Mouse (Mus musculus) ES-E14 (cell line): Measurements from ENCODE around the gene Dda1. TPM values are rescaled to one million over a fixed set of nuclear protein-coding genes. Genes with fewer than 3 reads are reported as not detected.

Experiments
- DNase-seq: peaks from one replicate; pipeline ENCODE4 v3.0.0-alpha.2; 2013; ENCODE audit warnings: low read depth, low spot score
- H3K27ac ChIP-seq: 2 replicates; pipeline ENCODE4 v1.5.1; 2012; ENCODE audit warnings: low read depth, mild to moderate bottlenecking, low read length, moderate library complexity, mixed read lengths; ENCODE audit not compliant: poor library complexity, insufficient read depth, severe bottlenecking
- H3K36me3 ChIP-seq: 2 replicates; pipeline ENCODE4 v1.6.1; 2012; ENCODE audit warnings: mild to moderate bottlenecking, low read length, moderate library complexity, mixed read lengths; ENCODE audit not compliant: control insufficient read depth, poor library complexity, insufficient read depth, severe bottlenecking
- H3K4me1 ChIP-seq, 2 experiments: fragments of 150-350 bp in 1 of 2; sonication (generic) in 1 of 2; 2 replicates each; pipeline ENCODE4 v1.6.1; 2012; ENCODE audit warnings: low read length in 2 of 2, mild to moderate bottlenecking in 1 of 2, mixed read lengths in 1 of 2; ENCODE audit not compliant: control insufficient read depth in 2 of 2, insufficient read depth in 2 of 2, poor library complexity in 1 of 2
- H3K4me3 ChIP-seq, 2 experiments: fragments of 150-350 bp in 1 of 2; sonication (generic) in 1 of 2; 2 replicates each; pipeline ENCODE4 v1.5.1; 2012; ENCODE audit warnings: low read length in 2 of 2, low read depth in 1 of 2, mild to moderate bottlenecking in 1 of 2, mixed read lengths in 1 of 2; ENCODE audit not compliant: insufficient read depth in 1 of 2, poor library complexity in 1 of 2, severe bottlenecking in 1 of 2
- H3K9ac ChIP-seq: 2 replicates; pipeline ENCODE4 v1.6.1; 2012; ENCODE audit warnings: low read depth, mild to moderate bottlenecking, low read length, mixed read lengths; ENCODE audit not compliant: poor library complexity, insufficient read depth, severe bottlenecking
- H3K9me3 ChIP-seq: fragments of 150-350 bp; sonication (generic); 2 replicates; pipeline ENCODE4 v1.6.1; 2012; ENCODE audit warnings: low read depth, mild to moderate bottlenecking, low read length; ENCODE audit not compliant: control insufficient read depth, insufficient read depth
- CHD2 ChIP-seq: IDR thresholded peaks from 2 replicates; pipeline ENCODE4 v1.6.1; 2014; ENCODE audit warnings: mild to moderate bottlenecking, low read depth, low read length, inconsistent platforms
- HCFC1 ChIP-seq: IDR thresholded peaks from 2 replicates; pipeline ENCODE4 v1.6.1; 2012; ENCODE audit warnings: low read length, inconsistent platforms, borderline replicate concordance; ENCODE audit not compliant: insufficient read depth
- MAFK ChIP-seq: IDR thresholded peaks from 2 replicates; pipeline ENCODE4 v1.6.1; 2014; ENCODE audit warnings: mild to moderate bottlenecking, low read depth, low read length, inconsistent platforms; ENCODE audit not compliant: insufficient read depth
- ZC3H11A ChIP-seq: IDR thresholded peaks from 2 replicates; pipeline ENCODE4 v1.6.1; 2012; ENCODE audit warnings: low read depth, mild to moderate bottlenecking, inconsistent platforms, low read length, borderline replicate concordance
- ZNF384 ChIP-seq: IDR thresholded peaks from 2 replicates; pipeline ENCODE4 v1.6.1; 2012; ENCODE audit warnings: low read depth, low read length, inconsistent platforms
- in situ Hi-C, 2 experiments: fragments of 600-800 bp; cut with MboI; formaldehyde crosslinking; loops; one replicate each; pipeline ENCODE4 v1.15.1; 2025; ENCODE audit warnings: low sequenced_read_pairs in 2 of 2, inconsistent platforms in 1 of 2; ENCODE audit not compliant: unreplicated experiment in 2 of 2
- total RNA-seq: library from RNA; depleted of rRNA; stranded (reverse); fragments of 300-350 nt; gene quantifications from 2 replicates; pipeline ENCODE4 v1.2.3, GENCODE M21; 2012; rRNA removed

Gene Dda1
- total RNA-seq, 1 experiment = 65.1 TPM

DNA sequence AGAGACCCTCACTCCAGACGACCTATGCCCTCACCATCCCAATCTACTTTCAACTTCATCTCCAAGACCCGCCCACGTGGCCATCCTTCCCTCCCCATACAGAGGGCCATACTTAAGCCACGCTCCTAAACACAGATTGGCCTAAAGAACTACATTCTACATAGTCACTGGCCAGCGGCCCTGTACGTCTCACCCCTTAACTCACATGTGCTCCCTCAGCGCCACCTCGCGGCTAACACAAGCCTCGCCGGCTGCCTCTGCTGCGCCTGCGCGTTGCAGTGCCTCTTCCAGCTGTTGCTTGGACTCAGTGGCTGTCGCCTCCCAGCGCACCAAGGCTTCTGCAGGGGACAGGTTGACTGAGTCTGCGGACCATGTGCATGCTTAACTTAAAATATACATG lies 52.6 kb downstream of the Dda1 start:
- Histone ChIP-seq H3K27ac (no peak overlapping the region), H3K9ac (no peak overlapping the region), H3K36me3 (no peaks in the 10 kb centered on the region; the same call in 1 of the 2 replicates), H3K4me1 (peaks cover 3 to 20% of the 10 kb centered on the region in 2 experiments; a peak in 2 of 4 replicates), H3K4me3 (no peak overlapping the region), H3K9me3 (no peaks in the 10 kb centered on the region)
- DNase-seq = peak; percentile 93
- TF ChIP-seq ZC3H11A (peak; percentile 61; the same call in 1 of the 2 replicates), MAFK (no peak), ZNF384 (no peak), HCFC1 (0 out of 2 replicates have a peak, but pooled peaks have one; percentile 48)
- in situ Hi-C loops = no loop called here

GRCm38 (mm10) chr8:71525226-71526050 lies 56.4 kb downstream of the Dda1 start, which contains the start of gene Ccdc194:
Ccdc194 (minus strand) TSS chr8:71525711.
- Histone ChIP-seq H3K27ac (peak within 1 kb of the TSS; percentile 76), H3K9ac (peak within 1 kb of the TSS; percentile 60), H3K9me3 (no peaks in the 10 kb centered on the region), H3K4me3 (peak within 1 kb of the TSS; percentile 49 to 52), H3K4me1 (peaks cover 5 to 27% of the 10 kb centered on the region in 2 experiments), H3K36me3 (no peaks in the 10 kb centered on the region; the same call in 1 of the 2 replicates)
- no peak for DNase-seq
- TF ChIP-seq ZNF384 (no peak), HCFC1 (no peak), CHD2 (no peak), ZC3H11A (no peak), MAFK (no peak)
- in situ Hi-C loops = no loop called here

Other genes with a start within 250 kb of the Dda1 start
- 32.1 and 36.1 TPM in 2 replicates for gene Myo9b, start 196.5 kb upstream of the Dda1 start, total RNA-seq
- 26.3 and 39.3 TPM in 2 replicates for gene Haus8, start 196.3 kb upstream of the Dda1 start, total RNA-seq
- gene Use1, start 102.4 kb upstream of the Dda1 start, total RNA-seq = 112 and 144 TPM in 2 replicates
- 7.4 and 9.4 TPM in 2 replicates for gene Ocel1, start 97.9 kb upstream of the Dda1 start, total RNA-seq
- 52.8 and 63.1 TPM in 2 replicates for gene Nr2f6, start 87.2 kb upstream of the Dda1 start, total RNA-seq
- gene Ushbp1, start 73.4 kb upstream of the Dda1 start, total RNA-seq = 2.0 and 2.4 TPM in 2 replicates
- gene Babam1, start 72.3 kb upstream of the Dda1 start, total RNA-seq = 40.7 and 47.4 TPM in 2 replicates
- gene Ankle1, start 63.2 kb upstream of the Dda1 start, total RNA-seq = 28.9 and 44.5 TPM in 2 replicates
- gene Abhd8, start 5.5 kb upstream of the Dda1 start, total RNA-seq = 11.7 and 12.2 TPM in 2 replicates
- gene Mrpl34, start 4.2 kb upstream of the Dda1 start, total RNA-seq = 135 and 148 TPM in 2 replicates
- 10.6 and 22.3 TPM in 2 replicates for gene Ano8, start 16.8 kb downstream of the Dda1 start, total RNA-seq
- 60.4 and 63.8 TPM in 2 replicates for gene Gtpbp3, start 18.9 kb downstream of the Dda1 start, total RNA-seq
- 2.0 and 2.5 TPM in 2 replicates for gene Plvap, start 42.6 kb downstream of the Dda1 start, total RNA-seq
- 2.4 and 2.6 TPM in 2 replicates for gene Ccdc194, start 56.5 kb downstream of the Dda1 start, total RNA-seq
- 135 and 207 TPM in 2 replicates for gene Bst2, start 68.3 kb downstream of the Dda1 start, total RNA-seq
- 50.4 and 58.8 TPM in 2 replicates for gene Mvb12a, start 73.7 kb downstream of the Dda1 start, total RNA-seq
- 0.18 and 0.58 TPM in 2 replicates for gene Tmem221, start 89.7 kb downstream of the Dda1 start, total RNA-seq
- not detected in 2 replicates for gene Nxnl1, start 97.4 kb downstream of the Dda1 start, total RNA-seq
- gene Slc27a1, start 99.7 kb downstream of the Dda1 start, total RNA-seq = 24.5 and 45.9 TPM in 2 replicates
- 95.6 and 124 TPM in 2 replicates for gene Pgls, start 123.0 kb downstream of the Dda1 start, total RNA-seq
- gene Fam129c, start 128.4 kb downstream of the Dda1 start, total RNA-seq = 9.0 and 15.2 TPM in 2 replicates
- 126 and 186 TPM in 2 replicates for gene Colgalt1, start 141.8 kb downstream of the Dda1 start, total RNA-seq
- 3.0 and 9.1 TPM in 2 replicates for gene Unc13a, start 202.6 kb downstream of the Dda1 start, total RNA-seq
- gene Jak3, start 207.1 kb downstream of the Dda1 start, total RNA-seq = 19.0 and 27.3 TPM in 2 replicates
- 3.0 and 5.1 TPM in 2 replicates for gene Insl3, start 220.0 kb downstream of the Dda1 start, total RNA-seq
- 1.1 and 1.3 TPM in 2 replicates for gene B3gnt3, start 232.6 kb downstream of the Dda1 start, total RNA-seq